Mouse (Mus musculus) adrenal gland, postnatal 4 days (tissue): Measurements from ENCODE around the gene Runx1. TPM values are rescaled to one million over a fixed set of nuclear protein-coding genes. Genes with fewer than 3 reads are reported as not detected.

Experiments
- DNase-seq, 2 experiments: peaks; one replicate each; pipeline ENCODE4 v3.0.0; 2021 to 2022; ENCODE audit warnings: low spot score in 2 of 2, mixed read lengths in 2 of 2
- total RNA-seq, 2 experiments: library from RNA; stranded (reverse); gene quantifications; 2 replicates each; pipeline ENCODE4 v1.2.3; 2021

Runx1 gene
- total RNA-seq, 2 experiments from 2014 or later = 4.1 to 4.5 TPM

DNA sequence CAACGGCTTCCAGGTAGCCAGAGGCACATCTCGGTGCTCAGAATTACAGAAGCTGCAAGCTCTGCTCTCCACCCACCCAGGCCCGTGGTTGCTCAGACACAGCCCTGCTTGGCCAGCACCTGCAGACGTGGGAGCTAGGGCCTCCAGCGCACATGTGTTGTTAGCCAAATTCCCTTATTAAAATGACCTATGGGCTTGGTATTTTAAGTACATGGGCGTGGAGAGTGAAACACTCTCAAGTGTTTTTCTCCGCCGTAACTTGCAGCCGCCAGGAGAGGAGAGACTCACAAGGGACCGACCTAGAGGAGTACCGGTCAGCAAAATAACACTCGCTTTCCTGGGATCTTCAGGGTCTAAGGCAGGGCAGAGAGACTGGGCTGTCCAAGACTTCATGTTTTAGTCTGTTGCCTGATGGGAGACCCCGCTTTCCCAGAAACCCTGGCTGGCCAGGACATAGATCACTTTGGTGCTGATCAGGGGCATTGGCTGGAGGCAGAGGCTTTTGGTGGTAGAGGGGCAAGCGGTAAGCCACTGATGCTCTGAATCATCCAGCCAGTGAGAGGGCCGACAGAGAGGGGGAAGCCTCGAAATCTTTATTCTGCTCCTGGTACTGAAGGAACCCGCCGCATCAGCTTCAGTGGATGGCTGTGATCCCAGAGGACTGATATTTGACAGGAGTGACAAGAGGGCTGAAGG is 151.7 kb downstream of the Runx1 start:
- DNase-seq = no peak

GRCm38 (mm10) chr16:92668807-92669206 is 157.1 kb downstream of the Runx1 start:
- DNase-seq = no peak

DNA sequence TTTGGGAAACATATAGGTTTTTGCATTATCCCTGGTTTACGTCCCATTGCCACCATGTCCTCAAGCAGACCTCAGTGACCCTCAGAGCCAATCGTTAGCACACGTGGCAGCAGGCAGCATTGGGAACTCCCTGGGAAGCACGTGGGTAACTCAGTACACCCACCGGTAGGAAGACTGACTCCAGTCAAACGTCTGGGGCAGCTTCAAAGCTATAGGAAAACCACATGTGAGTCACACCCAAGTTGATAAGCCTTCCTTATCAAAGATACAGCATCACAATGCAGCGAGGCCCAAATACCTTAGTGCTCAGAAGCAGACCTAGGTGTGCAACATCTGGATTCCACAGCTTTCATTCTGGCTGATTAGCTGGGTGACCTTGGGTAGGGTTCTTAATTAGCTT is 164.2 kb downstream of the Runx1 start:
- no peak for DNase-seq

DNA sequence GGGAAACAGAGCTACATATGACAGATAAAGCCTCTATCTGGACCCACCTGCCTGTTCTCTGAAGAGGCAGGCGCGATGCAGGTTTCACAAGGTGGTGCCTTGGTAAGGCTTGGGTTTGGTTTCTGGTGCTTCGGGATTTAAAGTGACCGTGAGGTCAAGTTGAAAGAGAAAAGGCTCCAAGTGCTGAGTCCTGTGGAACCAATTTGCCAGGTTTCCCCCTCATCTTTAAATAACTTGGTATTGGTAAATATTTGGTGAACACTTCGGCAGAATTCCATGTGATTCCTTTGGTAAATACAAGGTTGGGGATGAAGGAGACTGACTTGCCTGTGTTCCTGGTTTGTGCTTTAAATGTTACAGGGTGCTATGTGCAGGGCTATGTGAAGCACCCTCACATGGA is 169.2 kb downstream of the Runx1 start:
- no peak for DNase-seq

DNA sequence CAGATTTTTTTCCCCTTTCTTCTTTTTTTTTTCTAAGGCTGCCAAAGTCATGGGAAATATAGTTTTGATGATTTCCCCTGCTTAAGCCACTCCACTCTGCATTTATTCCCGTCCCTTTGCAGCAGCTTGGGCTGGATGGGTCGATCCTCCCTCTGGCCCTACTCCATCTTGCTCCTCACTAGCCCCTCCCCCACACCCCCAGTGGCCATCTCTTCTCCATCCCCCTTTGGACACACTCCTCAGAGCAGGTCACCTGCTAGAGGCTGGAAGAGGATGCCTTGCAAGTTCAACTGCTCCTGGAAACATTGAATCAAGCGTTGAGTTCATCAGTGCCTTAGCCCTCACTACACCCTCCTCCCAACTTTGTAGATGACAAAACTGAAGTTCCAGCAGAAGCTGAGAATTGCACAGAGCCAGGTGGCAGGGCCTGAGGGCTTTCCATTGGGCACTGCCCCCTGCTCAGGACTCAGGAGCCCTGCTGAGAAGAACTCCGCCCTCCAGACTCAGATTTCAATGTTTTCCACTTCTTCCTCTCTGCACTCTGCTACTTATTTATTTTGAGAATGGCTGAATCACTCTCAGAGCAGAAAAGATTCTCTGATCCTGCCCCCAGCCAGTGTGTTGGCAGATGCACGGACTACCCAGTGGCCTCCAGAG is 171.5 kb downstream of the Runx1 start:
- no peak for DNase-seq

- no peak for DNase-seq
Observed at GRCm38 (mm10) chr16:92653816-92654215, 172.1 kb downstream of the Runx1 start.

GRCm38 (mm10) chr16:92651256-92651655 is 174.7 kb downstream of the Runx1 start:
- DNase-seq = no peak

- DNase-seq = no peak
Observed at GRCm38 (mm10) chr16:92646153-92646552, 179.8 kb downstream of the Runx1 start.

DNA sequence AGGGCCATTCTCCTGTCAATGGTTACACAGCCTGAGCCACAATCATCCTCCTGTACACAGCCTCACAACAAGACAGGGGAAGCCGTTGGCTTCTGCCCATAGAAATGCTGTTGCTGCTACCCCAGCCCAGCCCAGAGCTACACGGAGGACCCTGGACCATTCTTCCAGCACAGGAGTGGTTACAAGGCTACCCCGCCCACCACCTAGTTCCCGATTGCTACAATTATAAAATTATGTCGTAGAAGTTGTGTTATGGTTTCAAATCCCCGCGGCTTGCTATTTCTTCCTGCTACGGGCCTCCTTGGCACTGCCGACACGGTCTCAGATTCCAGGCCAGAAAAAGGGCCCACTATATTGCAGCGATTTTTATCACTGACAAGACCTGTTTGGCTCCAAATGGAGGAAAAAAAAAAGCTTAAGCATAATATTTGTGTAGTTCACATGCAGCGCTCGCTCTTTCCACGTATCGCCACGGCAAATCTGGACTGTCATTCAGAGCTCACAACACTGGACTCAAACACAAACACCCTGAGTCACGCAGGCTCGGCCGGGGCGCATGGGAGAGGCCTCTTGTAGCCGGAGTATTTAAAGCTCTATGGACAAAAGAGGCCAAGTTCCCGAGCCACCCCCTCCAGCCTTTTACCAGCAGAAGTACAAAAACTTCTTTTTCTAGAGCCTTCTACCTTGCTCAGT is 180.4 kb downstream of the Runx1 start:
- DNase-seq = no peak

DNA sequence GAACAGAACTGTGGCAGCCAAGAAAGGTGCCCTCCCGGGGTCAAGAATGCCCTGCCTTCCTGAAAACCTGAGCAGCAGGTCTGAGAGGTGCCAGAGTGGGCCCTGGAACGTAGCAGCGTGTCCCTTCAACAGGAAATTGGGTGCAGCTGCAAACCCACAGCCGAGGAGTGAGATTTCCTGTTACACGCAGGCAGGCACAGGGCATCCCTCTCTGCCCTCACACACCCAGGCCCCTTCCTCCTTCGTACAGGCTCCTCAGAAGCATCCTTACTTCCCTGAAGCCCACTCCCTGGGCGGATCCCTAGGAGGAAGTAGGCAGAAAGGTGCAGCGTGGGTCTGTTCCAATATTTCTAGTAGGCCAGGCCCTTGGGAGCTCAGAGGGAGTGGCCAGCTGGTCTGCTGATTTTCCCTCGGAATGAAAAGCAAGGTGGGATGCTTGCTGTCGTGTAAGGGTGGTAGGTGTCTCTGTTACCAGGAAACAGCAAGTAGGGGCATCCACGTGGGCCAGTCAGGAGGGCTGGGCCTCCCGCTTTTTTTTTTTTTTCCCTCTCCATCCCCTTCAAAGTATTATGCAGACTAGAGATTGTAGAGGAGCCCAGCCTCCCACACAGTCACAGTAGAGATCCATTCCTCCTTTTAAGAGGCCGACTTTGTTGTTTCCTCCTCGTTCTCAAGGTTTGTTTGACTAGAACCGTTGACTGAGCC is 181.1 kb downstream of the Runx1 start:
- DNase-seq = no peak

DNA sequence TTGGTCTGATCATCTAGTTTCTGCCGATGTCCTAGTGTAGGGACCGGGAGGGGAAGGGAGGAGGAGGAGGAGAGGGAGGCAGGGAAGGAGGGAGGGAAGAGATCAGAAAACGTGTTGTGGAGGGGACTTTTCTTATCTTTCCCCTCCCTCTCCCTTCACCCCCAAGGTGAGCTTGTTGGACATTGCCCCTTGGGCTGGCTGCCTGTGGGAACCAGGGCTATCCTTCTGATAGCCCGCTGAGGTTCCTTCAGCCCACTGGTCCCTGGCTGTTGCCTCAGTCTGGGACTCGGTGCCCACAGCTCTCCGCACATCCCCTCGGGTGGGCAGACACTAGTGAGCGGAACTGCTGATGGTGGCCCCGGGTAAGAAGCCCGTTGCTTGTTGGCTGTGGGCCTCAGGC is 181.6 kb downstream of the Runx1 start:
- DNase-seq = no peak

GRCm38 (mm10) chr16:92642283-92642682 is 183.7 kb downstream of the Runx1 start:
- DNase-seq = no peak

DNA sequence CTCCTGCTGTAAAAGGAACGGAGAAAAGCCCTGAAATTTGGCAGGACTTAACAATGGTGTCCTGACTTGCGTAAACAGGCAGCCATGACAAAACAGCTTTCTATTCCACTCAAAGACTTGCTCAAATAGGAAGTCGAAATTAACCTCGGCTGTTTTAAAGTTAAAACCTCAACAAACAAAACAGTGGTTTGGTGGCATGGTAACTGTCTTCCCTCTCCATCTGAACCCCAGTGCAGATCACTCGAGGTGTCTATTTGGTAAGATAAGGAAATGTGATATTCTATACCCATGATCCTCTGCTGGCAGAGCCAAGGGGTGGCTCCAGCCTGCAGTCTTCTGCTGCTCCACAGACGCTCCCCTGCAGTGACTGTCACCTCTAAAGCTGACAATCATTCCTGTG is 184.9 kb downstream of the Runx1 start:
- no peak for DNase-seq

- DNase-seq = no peak
Observed at GRCm38 (mm10) chr16:92639093-92639492, 186.9 kb downstream of the Runx1 start.

- DNase-seq = no peak
Observed at GRCm38 (mm10) chr16:92637033-92637432, 188.9 kb downstream of the Runx1 start.

DNA sequence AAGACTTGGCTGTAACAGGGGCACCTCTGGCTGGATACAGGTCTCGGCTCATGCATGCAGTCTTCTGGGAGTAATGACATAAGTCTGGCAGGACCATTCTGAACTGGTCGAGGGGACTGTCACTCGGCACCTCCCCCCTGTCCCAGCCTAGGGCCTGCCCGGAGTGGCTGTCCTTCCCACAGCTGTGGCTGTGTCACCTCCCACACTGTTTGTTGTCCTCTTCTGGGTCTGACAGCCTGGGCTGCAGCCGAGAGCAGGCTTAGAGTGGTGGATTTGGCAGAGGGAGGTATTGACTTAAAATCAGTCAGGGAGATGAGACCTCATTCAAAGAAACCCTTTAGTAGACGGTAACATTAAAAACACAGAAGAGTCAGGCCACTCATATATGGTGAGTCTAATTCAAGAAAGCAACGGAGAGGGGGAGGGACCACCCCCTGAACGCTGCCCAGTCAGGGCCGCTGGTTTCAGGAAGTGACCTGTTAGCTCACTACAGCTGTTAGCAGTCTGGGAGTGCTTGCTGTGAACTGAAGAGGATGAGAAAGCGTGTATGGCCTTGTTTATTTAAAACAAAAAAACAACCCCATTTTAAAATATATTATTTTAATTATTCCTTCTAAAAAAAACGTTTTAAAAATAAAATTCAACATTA is 193.7 kb downstream of the Runx1 start:
- DNase-seq = no peak

DNA sequence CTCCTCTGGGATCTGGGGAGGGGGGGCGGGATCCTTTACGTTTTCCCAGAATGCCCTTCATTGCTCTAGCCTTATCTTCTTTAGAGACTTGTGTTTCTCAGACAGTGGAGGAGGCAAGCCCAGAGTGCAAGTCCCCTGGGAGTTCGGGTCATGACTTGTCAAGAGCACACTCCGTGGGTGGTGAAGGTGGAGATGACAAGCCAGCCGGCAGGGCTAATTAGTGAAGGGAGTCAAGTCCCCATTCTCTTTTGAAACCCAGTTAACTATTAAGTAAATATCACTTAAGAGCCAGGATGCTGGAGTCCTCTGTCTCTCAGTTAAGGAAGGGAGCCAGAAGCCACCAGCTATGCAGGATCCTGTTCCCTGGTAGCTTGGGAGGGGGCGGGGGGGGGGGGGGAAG is 194.3 kb downstream of the Runx1 start:
- no peak for DNase-seq

GRCm38 (mm10) chr16:92630950-92631349 is 195.0 kb downstream of the Runx1 start:
- no peak for DNase-seq

- no peak for DNase-seq
Observed at GRCm38 (mm10) chr16:92629829-92630228, 196.1 kb downstream of the Runx1 start.

- no peak for DNase-seq
Observed at GRCm38 (mm10) chr16:92627262-92627661, 198.7 kb downstream of the Runx1 start.

DNA sequence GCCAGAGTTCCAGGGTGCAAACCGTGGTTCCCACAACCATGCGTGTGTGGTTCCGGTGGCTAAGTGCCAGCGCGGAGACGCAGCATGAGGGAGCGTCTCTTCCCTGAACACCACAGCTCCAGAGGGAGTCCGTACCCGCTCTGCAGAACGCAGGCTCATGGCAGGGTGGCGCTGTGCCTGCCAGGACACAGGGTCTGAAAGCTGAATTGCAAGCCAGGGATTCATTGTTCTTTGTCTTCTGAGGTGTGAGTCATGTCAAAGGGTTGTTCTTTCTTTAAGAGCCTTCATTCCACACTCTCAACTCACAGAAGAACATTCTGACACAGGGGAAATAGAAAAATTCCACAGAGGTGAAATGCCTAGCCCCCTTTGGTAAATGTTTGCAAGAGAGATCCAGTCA is 202.0 kb downstream of the Runx1 start:
- no peak for DNase-seq
